Mouse (Mus musculus): Measurements from ENCODE around the gene Rac1.
"Not testable (repeated sequence)": the region's sequence is repeated elsewhere in the genome, so short reads cannot be mapped to it uniquely, and the experiment has no call there.

Gene Rac1

DNA sequence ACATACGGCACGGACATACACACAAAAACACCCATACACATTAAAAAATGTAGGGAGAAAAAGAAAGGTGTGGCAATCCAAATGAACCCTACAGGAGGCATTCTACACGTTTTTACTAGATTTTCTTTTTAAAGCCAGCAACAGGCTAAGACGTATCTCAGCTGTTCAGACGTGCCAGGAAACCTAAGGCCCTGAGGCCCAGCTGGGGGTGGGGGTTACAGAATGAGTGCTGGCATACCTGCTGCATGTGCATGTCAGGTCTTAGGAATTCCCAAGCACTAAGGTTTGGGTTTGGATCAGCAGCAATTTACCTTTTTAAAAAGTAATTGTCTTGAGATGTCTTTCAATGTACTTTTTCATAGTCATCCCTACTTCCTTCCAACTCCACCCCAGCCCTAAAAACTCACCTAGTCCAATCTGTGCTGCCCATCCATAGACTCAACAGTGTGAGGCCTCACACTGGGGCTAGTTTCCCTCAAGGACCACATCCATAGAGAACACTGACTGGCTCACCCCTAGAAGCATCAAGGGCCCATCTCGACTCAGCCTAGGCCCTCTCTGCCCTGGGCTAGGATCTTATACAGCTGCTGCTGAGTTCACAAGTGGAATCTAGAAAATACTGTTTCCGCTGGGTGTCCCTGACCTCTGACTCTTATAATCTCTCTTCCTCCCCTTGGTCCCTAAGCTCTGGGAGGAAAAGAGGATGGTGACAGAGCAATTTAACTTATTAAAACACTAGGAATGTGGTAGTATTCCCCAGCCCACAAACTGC is 2.2 kb downstream of the Rac1 start:
- DNase-seq (ENCODE audit: low spot score): no peak

DNA sequence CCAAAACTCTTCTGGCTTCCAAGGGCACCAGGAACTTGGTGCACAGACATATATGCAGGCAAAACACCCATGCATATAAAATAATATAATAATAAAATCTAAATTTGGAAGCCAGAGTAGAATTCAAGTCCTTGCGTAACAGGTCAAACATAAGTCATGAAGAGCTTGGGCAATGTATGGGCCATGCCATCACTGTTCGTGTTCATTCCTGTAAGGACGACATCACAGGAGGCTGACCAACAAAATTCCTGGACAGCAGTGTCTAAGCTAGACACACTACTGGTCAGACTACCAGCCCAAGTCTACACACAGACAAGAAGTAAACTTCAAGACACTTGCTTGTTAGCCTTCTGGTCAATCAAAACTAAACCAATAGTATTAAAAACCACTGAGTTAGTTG is 5.0 kb downstream of the Rac1 start:
- DNase-seq (ENCODE audit: low spot score): no peak

DNA sequence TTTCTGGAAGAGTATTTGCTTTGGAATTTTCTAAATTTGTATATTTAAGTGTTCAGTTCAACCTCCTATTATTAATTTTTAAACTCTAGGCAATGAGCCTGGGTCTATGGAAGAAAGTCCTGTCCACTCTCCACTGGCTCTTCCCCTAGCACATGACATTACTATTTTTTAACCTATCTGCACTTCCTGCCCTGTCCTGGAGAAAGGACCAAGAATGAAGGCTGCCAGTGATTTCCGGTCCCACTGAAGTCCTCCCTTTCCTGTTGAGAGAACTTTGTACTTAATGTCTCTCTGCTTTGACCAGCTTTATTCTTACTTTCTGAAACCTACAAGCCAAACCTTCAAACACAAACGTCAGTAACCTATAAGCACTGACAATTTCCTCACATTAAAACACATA is 7.4 kb downstream of the Rac1 start:
- no peak for DNase-seq (ENCODE audit: low spot score)

DNA sequence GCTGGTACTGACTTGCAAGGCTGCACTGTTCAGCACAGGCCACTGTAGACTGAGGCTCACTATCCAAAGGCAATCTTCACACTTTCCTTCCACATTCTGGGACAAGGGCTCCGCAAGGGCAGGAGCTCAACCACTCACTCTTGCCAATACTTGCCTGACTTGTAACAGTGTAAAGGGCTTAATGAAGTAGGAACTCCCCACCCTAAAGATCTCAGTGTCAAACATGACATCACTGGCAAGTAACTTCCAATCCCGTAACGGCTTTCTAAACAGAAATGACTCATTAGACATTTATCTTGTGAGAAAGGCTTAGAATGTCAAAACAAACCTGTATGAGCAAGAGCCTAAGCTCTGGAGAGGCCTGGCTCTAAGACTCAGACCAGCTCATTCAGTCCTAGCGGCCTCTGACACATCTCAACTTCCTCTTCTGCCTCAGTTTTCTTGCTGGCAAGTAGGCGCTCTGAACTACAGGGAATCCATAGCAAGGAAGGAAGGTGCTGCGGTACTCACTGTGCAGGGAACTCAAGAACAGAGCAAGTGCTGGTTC is 9.7 kb downstream of the Rac1 start:
- no peak for DNase-seq (ENCODE audit: low spot score)

DNA sequence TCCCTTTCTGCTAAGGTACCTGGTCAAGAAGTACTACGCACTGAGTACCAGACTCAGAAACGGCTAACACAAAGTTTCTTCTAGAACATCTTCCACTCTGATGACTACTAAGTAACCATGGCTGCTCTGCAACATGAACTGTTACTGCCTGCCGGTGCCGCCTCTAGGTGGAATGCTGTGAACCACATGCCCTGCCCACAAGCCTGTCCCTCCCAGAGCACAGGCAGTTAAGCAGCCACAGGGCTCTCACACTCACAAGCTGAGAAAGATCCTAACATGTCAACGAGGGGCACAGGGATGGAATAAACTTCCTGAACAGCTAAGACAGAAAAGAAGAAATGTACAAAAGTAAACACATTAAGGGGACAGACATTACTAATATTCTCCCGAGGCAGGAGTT is 10.4 kb downstream of the Rac1 start:
- DNase-seq (ENCODE audit: low spot score): no peak

DNA sequence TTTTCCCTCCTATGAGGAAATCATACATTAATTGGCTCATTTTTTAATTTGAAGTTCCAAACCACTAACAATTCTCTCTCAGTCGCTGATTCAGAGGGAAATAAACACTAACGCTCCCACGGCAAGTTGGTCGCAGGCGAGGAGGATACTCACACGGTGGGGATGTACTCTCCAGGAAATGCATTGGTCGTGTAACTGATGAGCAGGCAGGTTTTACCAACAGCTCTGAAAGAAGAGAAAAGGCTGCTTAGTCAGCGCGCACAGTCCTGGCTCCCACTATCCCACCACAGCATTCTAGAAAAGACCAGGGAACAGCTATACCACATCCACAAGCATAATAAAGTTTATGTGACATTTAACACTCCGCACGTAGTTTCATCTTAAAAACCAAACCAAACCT is 10.8 kb downstream of the Rac1 start:
- DNase-seq (ENCODE audit: low spot score): no peak

DNA sequence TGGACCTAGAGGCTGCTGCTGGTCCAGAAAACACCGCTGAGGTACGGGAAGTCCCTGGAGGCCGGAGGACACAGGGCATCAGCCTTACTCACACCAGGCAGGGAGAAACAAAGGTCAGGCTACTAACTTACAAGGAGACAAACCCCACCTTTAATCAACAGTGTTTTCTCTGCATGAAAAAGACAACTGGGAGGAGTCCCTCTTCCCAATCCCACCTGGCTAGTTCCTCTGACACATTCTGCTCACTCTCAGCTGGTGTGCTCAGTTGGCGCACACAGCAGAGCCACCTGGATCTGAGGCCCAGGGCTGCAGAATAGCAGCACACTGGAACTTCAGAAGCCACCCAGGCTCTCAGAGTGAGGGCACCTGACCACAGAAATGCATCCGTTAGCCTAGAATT is 13.0 kb downstream of the Rac1 start:
- no peak for DNase-seq (ENCODE audit: low spot score)

DNA sequence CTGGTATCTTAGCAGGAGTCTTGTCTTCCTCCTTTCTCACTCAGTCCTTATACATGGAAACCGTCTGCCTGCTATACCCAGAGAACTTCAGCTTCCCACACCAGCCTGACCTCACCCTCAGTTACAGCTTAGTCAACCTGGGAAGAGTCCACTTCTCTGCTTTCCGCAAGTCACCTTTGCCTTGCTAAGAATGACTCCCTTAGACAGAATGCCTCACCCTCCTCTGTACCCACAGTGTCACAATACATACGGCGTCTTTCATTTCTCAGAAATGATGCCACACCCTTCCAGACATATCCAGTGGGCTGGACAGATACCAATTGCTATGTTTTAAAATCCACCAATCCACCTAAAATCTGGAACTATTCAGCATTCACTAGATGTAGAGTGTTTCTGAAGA is 15.5 kb downstream of the Rac1 start:
- DNase-seq (ENCODE audit: low spot score): no peak

DNA sequence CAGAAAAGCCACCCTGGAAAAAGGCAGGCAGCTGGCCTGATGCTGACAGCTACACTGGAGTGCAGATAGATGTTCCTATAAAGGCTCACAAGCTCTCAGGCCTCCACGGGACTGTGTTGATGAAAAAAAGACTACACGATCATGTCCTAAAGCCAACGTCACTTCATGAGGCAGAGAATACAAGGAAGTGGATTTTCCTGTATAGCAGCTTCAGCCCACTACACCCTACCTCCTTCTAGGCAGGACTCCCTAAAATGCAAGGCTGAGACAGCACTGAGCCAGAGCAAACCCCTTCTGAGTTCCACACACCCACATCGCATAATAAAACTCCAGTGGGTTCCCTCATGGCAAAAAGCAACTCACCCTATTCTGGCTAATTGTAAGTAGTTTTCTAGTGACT is 16.3 kb downstream of the Rac1 start:
- no peak for DNase-seq (ENCODE audit: low spot score)

DNA sequence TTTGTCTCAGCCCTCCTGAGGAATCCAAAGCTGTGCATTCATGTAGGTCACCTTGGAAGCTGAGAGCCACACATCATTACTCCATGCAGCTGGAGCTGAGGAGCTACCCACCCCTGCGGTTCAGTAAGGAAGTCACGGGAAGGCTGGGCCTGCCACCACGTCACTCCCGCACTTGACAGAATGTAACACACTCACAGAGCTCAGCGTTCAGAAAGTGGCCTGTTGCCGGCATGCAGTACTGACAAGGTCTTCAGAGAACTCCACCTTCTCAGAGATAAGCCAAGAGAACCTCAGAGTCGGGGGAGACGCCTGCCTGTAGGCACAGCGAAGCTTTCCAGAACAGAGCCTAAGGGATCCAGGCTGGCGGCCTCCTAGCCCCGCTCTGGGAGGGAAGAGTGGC is 18.1 kb downstream of the Rac1 start:
- no peak for DNase-seq (ENCODE audit: low spot score)

DNA sequence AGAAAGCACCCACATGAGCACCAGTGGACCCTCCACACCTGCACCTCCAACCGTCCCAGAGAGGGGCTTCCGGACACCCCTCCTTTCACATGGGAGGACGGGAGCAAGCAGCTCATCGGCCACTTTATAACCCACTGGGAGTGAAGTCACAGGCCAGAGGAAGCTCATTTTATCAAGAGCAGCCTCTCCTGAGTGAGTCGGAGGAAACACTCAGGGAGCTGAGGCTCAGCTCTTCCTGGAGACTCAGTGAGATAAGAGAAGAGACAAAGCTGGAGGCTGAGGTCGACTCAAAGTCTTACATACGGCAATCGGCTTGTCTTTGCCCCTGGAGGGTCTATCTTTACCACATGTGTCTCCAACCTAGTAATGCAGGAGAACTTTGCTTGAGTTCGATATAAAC is 18.5 kb downstream of the Rac1 start:
- DNase-seq (ENCODE audit: low spot score): no peak

DNA sequence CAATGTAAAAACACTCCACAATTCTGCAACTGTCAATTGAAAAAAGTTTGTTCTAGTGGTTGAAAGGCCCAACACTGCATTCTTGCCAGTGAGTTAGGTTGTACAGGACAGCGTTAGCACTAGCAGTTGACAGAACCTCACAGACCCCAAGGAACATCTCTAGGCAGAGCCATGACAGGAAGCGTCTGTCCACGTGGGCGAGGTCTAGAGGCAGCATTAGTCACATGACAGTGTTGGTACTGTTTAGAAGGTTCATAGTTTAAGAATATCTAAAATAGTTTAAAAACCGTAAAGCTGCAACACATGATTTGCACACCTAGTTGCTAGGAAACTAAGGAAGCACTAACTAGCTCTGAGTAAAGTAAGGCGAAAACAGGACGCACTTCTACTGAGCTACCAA is 22.3 kb downstream of the Rac1 start:
- no peak for DNase-seq (ENCODE audit: low spot score)

DNA sequence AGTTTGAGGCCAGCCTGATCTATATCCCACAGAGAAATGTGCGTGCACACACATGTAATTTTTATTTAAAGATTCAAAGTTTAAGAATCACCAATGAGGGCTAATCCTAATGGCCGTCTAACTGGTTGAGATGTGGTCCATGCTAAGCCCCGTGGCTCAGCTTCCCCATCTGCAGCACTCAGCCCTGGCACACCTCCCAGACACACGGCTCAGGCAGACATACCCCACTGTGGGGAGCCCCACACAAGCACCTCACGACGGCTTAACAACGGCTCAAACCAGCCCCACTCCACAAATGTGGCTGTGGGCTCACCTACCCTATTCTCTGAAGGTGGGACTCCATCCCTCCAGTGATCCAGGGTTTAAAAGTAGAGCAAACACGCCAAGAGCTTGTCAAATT is 22.8 kb downstream of the Rac1 start:
- no peak for DNase-seq (ENCODE audit: low spot score)

DNA sequence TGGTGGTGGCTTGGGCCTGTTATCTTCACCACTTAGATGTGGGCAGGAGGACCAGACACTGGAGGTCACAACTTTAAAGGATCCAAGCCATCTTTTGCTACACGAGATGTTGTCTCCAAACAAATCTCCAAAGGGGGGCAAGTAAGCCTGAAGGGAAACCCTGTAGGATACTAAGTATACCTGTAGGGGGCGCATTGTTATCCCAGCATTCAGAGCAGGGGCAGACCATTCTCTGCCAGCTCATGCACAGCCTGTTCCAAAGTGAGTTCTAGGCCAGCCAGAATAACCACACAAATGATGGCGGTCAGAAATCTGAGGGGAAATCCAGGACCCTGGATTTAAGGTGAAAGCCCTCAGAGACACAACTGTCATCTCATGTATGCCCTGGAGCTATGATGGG is 23.4 kb downstream of the Rac1 start:
- DNase-seq (ENCODE audit: low spot score): no peak

DNA sequence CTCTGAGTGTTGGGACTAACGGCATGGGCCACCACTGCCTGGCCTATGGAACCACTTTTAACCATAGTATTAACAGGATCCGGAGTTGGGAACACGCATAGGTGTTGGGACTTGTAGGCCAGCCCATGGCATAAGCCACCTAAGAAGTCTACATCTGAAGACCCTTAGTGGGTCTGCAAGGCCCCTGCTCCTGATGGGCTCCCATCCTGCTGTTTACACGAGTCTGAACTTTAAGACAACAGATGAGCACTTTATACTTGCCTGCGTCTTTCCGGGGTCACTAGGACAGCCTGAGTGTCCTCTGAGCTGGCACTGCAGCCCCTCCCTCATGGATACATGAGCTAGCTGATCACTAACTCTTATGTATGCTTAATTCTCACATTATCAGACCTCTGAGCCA is 24.1 kb downstream of the Rac1 start:
- DNase-seq (ENCODE audit: low spot score): no peak

DNA sequence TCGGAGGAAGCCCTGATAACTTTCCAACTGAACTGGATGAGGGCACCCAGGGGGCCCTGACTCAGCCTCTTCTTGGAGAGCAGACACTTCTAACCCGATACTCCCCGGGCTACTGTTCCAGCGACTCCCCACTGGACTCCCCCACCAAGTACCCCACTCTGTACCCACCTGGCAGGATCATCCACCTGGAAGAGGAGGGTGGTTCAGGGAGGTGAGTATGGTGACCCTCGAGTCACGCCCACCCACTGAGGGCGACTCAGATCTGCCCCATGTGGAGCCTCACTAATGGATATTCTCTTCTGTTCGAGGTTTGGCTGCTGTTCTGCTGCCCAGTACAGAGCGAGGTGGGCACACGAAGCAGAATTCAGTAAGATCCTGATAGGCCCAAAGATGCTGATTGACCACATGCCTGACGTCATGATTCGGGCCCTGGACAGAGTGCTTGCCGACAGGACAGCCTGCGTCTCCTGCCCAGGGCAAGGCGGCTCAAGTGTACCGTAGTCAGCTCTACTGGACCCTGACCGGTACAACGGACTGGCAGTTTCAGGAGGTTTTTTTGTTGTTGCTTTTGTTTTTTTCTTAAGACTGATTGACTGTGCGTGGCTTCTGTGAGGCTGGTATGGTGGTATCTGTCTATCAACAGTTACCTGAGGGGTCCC is 24.8 kb downstream of the Rac1 start:
- no peak for DNase-seq (ENCODE audit: low spot score)

DNA sequence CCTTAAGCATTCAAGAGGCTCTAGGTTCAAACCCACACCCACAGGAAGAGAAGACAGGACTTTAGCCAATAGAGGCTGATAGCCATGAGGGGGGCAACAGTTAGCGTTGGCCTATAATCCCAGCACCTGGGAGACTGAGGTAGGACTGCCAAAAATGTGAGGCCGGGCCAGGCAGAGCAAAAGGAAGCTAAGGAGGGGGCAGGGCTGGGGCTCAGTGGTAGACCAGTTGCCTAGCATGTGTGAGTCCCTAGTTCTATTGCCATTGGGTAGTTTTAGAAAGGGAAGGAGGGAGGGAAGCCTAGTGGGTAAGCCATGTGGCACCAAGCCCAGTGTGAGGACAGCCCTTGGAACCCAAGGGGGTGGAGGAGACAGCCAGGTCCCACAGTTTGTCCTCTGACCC is 26.2 kb downstream of the Rac1 start:
- DNase-seq (ENCODE audit: low spot score): no peak

DNA sequence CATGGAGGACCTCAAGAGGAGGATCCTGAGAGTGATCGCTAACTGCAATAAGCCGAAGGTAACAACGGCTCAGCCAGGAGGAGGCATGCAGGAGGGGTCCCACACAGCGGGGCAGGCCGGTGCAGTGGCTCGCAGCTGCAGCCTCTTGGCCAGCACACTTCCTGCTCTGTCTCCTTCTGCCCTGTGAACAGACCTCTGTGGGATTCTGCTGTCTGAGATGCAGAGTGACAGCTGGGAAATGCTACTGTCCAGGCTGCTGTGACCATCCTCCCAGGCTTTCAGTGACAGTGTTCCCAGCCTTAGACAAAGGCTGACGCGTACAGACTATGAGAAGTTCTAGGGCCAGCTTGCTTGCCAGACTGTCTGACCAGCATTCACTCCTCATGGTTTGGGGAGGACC is 26.7 kb downstream of the Rac1 start:
- no peak for DNase-seq (ENCODE audit: low spot score)

DNA sequence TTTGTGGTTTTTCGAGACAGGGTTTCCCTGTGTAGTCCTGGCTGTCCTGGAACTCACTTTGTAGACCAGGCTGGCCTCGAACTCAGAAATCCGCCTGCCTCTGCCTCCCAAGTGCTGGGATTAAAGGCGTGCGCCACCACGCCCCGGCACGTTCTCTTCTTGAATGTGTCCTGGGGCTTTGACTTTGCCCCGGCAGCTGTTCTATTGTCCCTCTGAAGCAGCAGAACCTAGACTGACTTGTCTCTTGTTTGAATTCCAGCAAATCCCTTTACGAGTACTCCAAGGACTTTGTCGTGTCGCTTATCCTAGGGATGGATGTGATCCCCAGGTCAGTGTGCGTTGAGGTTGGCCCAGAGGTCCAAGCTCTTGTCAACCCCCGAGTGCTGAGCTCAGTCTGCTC is 27.1 kb downstream of the Rac1 start:
- DNase-seq (ENCODE audit: low spot score): not testable (repeated sequence)

DNA sequence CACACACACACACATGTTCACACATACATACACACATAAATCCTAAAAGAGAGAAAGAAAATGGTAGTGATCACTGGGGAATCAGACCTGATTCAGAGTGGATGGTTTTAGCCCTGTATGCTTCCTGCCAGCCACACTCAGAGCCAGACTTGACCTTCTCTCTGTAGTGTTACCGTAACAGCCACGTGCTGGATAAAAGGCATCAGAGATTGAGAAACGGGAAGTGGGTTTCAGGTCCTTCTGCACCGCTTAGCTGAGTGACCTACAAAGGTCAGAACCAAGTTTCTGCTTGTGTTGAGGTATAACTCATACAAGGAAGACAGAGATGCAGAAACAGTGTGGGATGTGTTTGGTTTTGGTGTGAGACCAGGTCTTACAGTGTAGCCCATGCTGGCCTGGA is 28.1 kb downstream of the Rac1 start:
- DNase-seq (ENCODE audit: low spot score): no peak

DNA sequence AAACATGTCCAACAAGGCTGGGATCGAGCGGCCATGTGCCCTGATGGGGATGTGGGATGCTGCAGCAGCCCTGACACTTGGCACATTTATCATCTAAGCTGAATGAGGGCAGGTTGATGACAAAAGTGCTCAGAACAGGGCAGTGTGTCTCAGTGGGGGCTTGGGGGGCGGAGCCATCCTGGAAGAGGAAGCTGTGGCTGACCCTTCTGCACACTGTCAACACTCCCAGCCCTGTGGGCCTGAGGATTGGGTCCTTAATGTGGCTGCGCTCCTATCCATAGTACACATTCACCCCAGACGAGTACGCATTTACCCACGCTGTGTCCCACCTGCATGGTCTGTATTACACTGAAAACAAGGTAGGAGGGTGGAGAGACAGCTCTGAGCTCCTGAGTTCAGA is 28.6 kb downstream of the Rac1 start:
- no peak for DNase-seq (ENCODE audit: low spot score)

DNA sequence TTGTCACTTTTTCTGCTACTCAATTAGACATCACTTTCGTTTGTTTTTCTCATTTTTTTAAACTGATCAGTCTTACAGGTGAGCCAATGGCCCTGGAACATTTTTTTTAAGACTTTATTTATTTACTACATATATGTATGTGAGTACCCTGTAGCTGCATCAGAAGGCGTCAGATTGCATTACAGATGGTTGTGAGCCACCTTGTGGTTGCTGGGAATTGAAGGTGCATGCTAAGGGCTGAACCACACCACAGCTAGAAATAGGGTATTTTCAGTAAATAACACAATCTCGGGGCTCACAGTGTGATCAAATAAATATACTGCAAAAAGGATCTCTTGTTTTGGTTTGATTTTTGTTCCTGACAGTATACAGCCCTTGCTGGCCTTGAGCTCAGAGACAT is 30.4 kb downstream of the Rac1 start:
- DNase-seq (ENCODE audit: low spot score): no peak

DNA sequence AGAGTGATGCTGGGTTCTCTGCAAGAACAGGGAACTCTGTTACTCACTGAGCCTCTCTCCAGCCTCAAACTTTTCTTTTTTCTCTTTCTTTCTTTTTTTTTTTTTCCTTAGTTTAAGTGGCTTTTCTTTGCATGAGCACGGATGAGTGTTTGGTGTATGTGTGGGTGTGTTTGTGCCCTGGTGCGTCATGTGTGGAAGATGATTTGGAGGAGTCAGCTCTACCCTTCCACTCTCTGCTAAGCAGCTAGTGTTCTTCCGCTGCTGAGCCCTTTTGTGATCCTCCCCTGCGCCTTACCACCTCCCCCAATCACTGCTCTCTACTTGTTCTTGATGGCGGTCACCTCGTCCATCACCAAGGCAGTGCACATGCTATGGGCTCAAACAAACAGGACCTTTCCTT is 32.1 kb downstream of the Rac1 start:
- DNase-seq (ENCODE audit: low spot score): no peak

DNA sequence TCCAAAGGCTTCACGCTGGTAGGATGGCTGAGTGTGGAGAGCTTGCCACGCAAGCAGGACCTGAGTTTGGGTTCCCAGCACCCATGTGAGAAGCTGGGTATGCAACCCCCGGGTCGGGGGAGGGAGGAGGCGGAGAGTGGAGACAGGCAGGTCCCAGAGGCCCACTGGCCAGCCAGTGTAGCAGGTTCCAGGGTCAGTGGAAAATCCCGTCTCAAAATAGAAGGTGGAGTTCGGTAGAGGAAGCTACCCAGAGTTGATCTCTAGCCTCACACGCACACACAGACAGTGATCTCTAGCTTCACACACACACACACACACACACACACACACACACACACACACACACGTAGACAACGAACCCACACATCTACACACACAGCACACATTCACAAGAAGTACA is 34.7 kb downstream of the Rac1 start:
- no peak for DNase-seq (ENCODE audit: low spot score)

Data from ovary, postnatal 36 days (tissue).